Comparison of ENCODE assay signal across 28 mouse cellular contexts in the genomic region with DNA sequence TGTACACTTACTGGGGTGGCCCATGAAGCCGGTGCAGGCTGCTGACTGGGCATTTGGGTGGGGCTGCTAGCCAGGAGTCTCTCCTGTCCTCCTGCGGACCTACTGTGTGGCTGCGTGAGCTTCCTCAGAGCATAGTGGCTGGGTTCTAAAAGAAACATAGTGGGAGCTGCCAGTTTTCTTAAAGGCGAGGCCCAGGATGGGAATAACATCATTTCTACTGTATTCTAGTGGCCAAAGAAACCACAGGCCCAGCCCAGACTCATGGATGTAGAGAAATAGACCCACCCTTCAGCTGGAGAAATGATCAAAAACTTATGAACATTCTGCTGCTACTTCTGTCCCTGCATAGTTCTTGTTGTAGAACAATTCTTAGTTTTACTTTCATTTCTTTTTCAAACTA.
DNase-seq lines count a peak whose midpoint lies in the region; ATAC-seq and TF ChIP-seq lines count a peak whose summit lies in the region.
"Had no signal": no experiment of that assay in that cellular context is flagged by ENCODE, and none has a peak within 500 bp of the region (broad histone marks: within the 10 kb centered on the region; RNA-seq: fewer than 3 reads in every experiment).

No protein-coding gene starts in this region.

- peaks cover 45% of the 10 kb centered on the region for H3K4me1 ChIP-seq in hindbrain, embryonic 10.5 days (replicated peaks)
- peaks cover 32% of the 10 kb centered on the region for H3K4me1 ChIP-seq in hindbrain, embryonic 13.5 days (replicated peaks)
- H3K4me1 ChIP-seq in spleen, adult 2 months (ENCODE audit: control insufficient read depth, insufficient read depth, insufficient read length), result no peaks in the 10 kb centered on the region

- no peak for TF ChIP-seq CTCF in spleen, adult 2 months (IDR thresholded peaks at IDR 0.05; ENCODE audit: extremely low read depth, insufficient read depth, insufficient read length, insufficient replicate concordance)

- TF ChIP-seq POLR2A in spleen, adult 2 months (IDR thresholded peaks at IDR 0.05; ENCODE audit: low read depth, low read length), result no peak

- no peak overlapping the region for H3K4me2 ChIP-seq in hindbrain, embryonic 13.5 days
- H3K4me2 ChIP-seq: embryonic facial prominence, embryonic 13.5 days; forebrain, embryonic 12.5 days; forebrain, embryonic 15.5 days; heart, embryonic 12.5 days; heart, embryonic 15.5 days; hindbrain, embryonic 12.5 days had no signal

- H3K9ac ChIP-seq in hindbrain, embryonic 13.5 days, result no peak overlapping the region
- H3K9ac ChIP-seq: embryonic facial prominence, embryonic 13.5 days; forebrain, embryonic 12.5 days; forebrain, embryonic 15.5 days; heart, embryonic 12.5 days; heart, embryonic 15.5 days; hindbrain, embryonic 12.5 days had no signal

- no peak for DNase-seq in hindbrain, embryonic 10.5 days (ENCODE audit: low spot score)
- no peak for DNase-seq in spleen, adult 2 months (ENCODE audit: low read depth in 1 of 2, low spot score in 2 of 2)
- no peak for DNase-seq in spleen, postnatal 4 days (ENCODE audit: low spot score in 2 of 2)
- DNase-seq in induced T-regulatory cell, adult 2 months (ENCODE audit: low read depth), result peak; percentile 19
- no peak for DNase-seq in adrenal gland, adult 2 months
- DNase-seq: adrenal gland, postnatal 14 days; cerebellum, adult 11 months; cerebellum, adult 2 months; cerebellum, adult 9-11 months; cerebellum, postnatal 25 days; embryo, embryonic 11 days; gastrocnemius, postnatal 25 days; heart, postnatal 10 days; heart, postnatal 4 days had no signal

- H3K36me3 ChIP-seq in hindbrain, embryonic 10.5 days, result no peaks in the 10 kb centered on the region
- no peaks in the 10 kb centered on the region for H3K36me3 ChIP-seq in hindbrain, embryonic 13.5 days
- H3K36me3 ChIP-seq in spleen, adult 2 months (ENCODE audit: control insufficient read depth, insufficient read depth, low read length), result no peaks in the 10 kb centered on the region
- H3K36me3 ChIP-seq: embryonic facial prominence, embryonic 10.5 days; embryonic facial prominence, embryonic 13.5 days; forebrain, embryonic 12.5 days; forebrain, embryonic 15.5 days; G1E; heart, embryonic 12.5 days; heart, embryonic 15.5 days; hindbrain, embryonic 12.5 days had no signal

- WGBS in hindbrain, embryonic 10.5 days, result 87% methylated on average over 4 of the region's 4 CpGs
- WGBS in hindbrain, embryonic 13.5 days, result 95% methylated on average over 4 of the region's 4 CpGs
- WGBS in spleen, adult 2 months, result 94% methylated on average over 4 of the region's 4 CpGs

- ATAC-seq in hindbrain, embryonic 13.5 days (ENCODE audit: low FRiP score), result no peak
- ATAC-seq: forebrain, embryonic 15.5 days; hindbrain, embryonic 16.5 days; inflammation-experienced regulatory T-cells, adult 6 months; intestine, embryonic 16.5 days; Patski had no signal

- H3K9me3 ChIP-seq in hindbrain, embryonic 10.5 days, result no peaks in the 10 kb centered on the region
- no peaks in the 10 kb centered on the region for H3K9me3 ChIP-seq in hindbrain, embryonic 13.5 days
- H3K9me3 ChIP-seq: embryonic facial prominence, embryonic 10.5 days; embryonic facial prominence, embryonic 13.5 days; forebrain, embryonic 12.5 days; forebrain, embryonic 15.5 days; G1E; heart, embryonic 12.5 days; heart, embryonic 15.5 days; hindbrain, embryonic 12.5 days had no signal

- peak overlapping the region; percentile 35; the same call in 1 of the 2 replicates for H3K27ac ChIP-seq in hindbrain, embryonic 10.5 days
- H3K27ac ChIP-seq in hindbrain, embryonic 13.5 days, result no peak overlapping the region
- H3K27ac ChIP-seq in spleen, adult 2 months (ENCODE audit: insufficient read depth, low read length), result 0 out of 2 replicates have a peak overlapping the region, but pooled peaks have one; percentile 8
- H3K27ac ChIP-seq: embryonic facial prominence, embryonic 10.5 days; embryonic facial prominence, embryonic 13.5 days; forebrain, embryonic 12.5 days; forebrain, embryonic 15.5 days; heart, embryonic 15.5 days; hindbrain, embryonic 12.5 days had no signal

- no peak overlapping the region for H3K4me3 ChIP-seq in hindbrain, embryonic 10.5 days
- H3K4me3 ChIP-seq in hindbrain, embryonic 13.5 days, result no peak overlapping the region
- no peak overlapping the region for H3K4me3 ChIP-seq in spleen, adult 2 months (ENCODE audit: extremely low read depth, insufficient read depth, insufficient read length)
- H3K4me3 ChIP-seq: embryonic facial prominence, embryonic 10.5 days; embryonic facial prominence, embryonic 13.5 days; erythroblast, embryonic 14.5 days; forebrain, embryonic 12.5 days; forebrain, embryonic 15.5 days; heart, embryonic 12.5 days; heart, embryonic 15.5 days; hindbrain, embryonic 12.5 days had no signal

- no peaks in the 10 kb centered on the region for H3K27me3 ChIP-seq in hindbrain, embryonic 10.5 days (ENCODE audit: insufficient read depth, poor library complexity, severe bottlenecking)
- H3K27me3 ChIP-seq in hindbrain, embryonic 13.5 days, result no peaks in the 10 kb centered on the region
- H3K27me3 ChIP-seq in spleen, adult 2 months (ENCODE audit: control insufficient read depth, insufficient read depth, low read length), result no peaks in the 10 kb centered on the region
- H3K27me3 ChIP-seq: embryonic facial prominence, embryonic 13.5 days; forebrain, embryonic 12.5 days; forebrain, embryonic 15.5 days; heart, embryonic 12.5 days; heart, embryonic 15.5 days; hindbrain, embryonic 12.5 days; Patski had no signal
